In genomic region chr11:120019542-120020440, GRCm38 (mm10) we compare ENCODE assay signal across 16 mouse cellular contexts. TPM values are rescaled to one million over a fixed set of nuclear protein-coding genes. Genes with fewer than 3 reads are reported as not detected.
DNase-seq lines count a peak whose midpoint lies in the region; ATAC-seq and TF ChIP-seq lines count a peak whose summit lies in the region.
"Had no signal": no experiment of that assay in that cellular context is flagged by ENCODE, and none has a peak within 500 bp of the region (broad histone marks: within the 10 kb centered on the region; RNA-seq: fewer than 3 reads in every experiment).

No protein-coding gene starts in this region.

- H3K4me1 ChIP-seq in neural tube, embryonic 13.5 days (replicated peaks), result peaks cover 44% of the 10 kb centered on the region
- H3K4me1 ChIP-seq: liver, embryonic 13.5 days had no signal

- whole genome bisulfite sequencing in neural tube, embryonic 13.5 days, result 40% methylated on average over 23 of the region's 23 CpGs

- no peak for TF ChIP-seq CTCF in left cerebral cortex, adult 2 months (IDR thresholded peaks at IDR 0.05)

- 0 out of 2 replicates have a peak, but pooled peaks have one; percentile 15 for ATAC-seq in common myeloid progenitor, adult 5-6 weeks (replicated peaks; ENCODE audit: low read depth, poor library complexity, severe bottlenecking)
- ATAC-seq in neural tube, embryonic 13.5 days (ENCODE audit: low read depth), result peak; percentile 9
- ATAC-seq: activated CD4-positive, CD25-positive, alpha-beta regulatory T cell, adult 4 months had no signal

- peak; percentile 49 for DNase-seq in embryo, embryonic 11 days
- no peak for DNase-seq in embryo, embryonic 9.5 days (ENCODE audit: extremely low spot score)
- no peak for DNase-seq in left cerebral cortex, adult 2 months (ENCODE audit: extremely low spot score in 1 of 2, low spot score in 2 of 2)
- DNase-seq in left cerebral cortex, postnatal 4 days, result no peak
- no peak for DNase-seq in gastrocnemius, adult 18-20 months (ENCODE audit: low spot score)
- DNase-seq: cerebellum, adult 8-10 months; gastrocnemius, postnatal 10 days; liver, embryonic 13.5 days; lung, postnatal 10 days had no signal

- no peak overlapping the region for H3K4me3 ChIP-seq in left cerebral cortex, adult 2 months
- H3K4me3 ChIP-seq in neural tube, embryonic 13.5 days, result peak overlapping the region; percentile 13; the same call in 1 of the 2 replicates
- H3K4me3 ChIP-seq: erythroblast, embryonic 14.5 days; heart, embryonic 12.5 days; hindbrain, embryonic 15.5 days; liver, embryonic 13.5 days; midbrain, embryonic 12.5 days had no signal

- H3K9me3 ChIP-seq in neural tube, embryonic 13.5 days, result no peaks in the 10 kb centered on the region
- H3K9me3 ChIP-seq: heart, embryonic 12.5 days; hindbrain, embryonic 15.5 days; liver, embryonic 13.5 days; midbrain, embryonic 12.5 days had no signal

- peak overlapping the region; percentile 42; the same call in 1 of the 2 replicates for H3K9ac ChIP-seq in neural tube, embryonic 13.5 days
- H3K9ac ChIP-seq: heart, embryonic 12.5 days; hindbrain, embryonic 15.5 days; liver, embryonic 13.5 days; midbrain, embryonic 12.5 days had no signal

- peak overlapping the region; percentile 84 for H3K27ac ChIP-seq in left cerebral cortex, adult 2 months
- H3K27ac ChIP-seq in neural tube, embryonic 13.5 days (replicated peaks), result peak overlapping the region; percentile 65; the same call in 1 of the 2 replicates
- H3K27ac ChIP-seq: hindbrain, embryonic 15.5 days; liver, embryonic 13.5 days; midbrain, embryonic 12.5 days had no signal

- H3K36me3 ChIP-seq in neural tube, embryonic 13.5 days, result peaks cover 21% of the 10 kb centered on the region
- H3K36me3 ChIP-seq: heart, embryonic 12.5 days; liver, embryonic 13.5 days had no signal

- H3K4me2 ChIP-seq in neural tube, embryonic 13.5 days, result peak overlapping the region; percentile 25; the same call in 1 of the 2 replicates
- H3K4me2 ChIP-seq: heart, embryonic 12.5 days; hindbrain, embryonic 15.5 days; liver, embryonic 13.5 days; midbrain, embryonic 12.5 days had no signal

- intact Hi-C loops in left cerebral cortex, adult 2 months (cut with DNase I), result loop anchor here (10.0 kb wide), 1 partner anchor 285 kb away; no protein-coding TSS in a partner anchor
- intact Hi-C loops in left cerebral cortex, postnatal 4 days (cut with DNase I), result no loop called here

- no peaks in the 10 kb centered on the region for H3K27me3 ChIP-seq in neural tube, embryonic 13.5 days
- H3K27me3 ChIP-seq: heart, embryonic 12.5 days; hindbrain, embryonic 15.5 days; liver, embryonic 13.5 days; midbrain, embryonic 12.5 days had no signal

RNA-seq across cellular contexts. Expression of gene Aatk, which starts 27.2 kb away (rescaled TPM):
- 100 to 1,000 TPM; 193 to 203 TPM for total RNA-seq in left cerebral cortex, adult 2 months (2021)
- total RNA-seq in left cerebral cortex, postnatal 4 days (2021), result 100 to 1,000 TPM; 111 to 114 TPM
- total RNA-seq in common myeloid progenitor, adult 5-6 weeks (2017), result 1.2 and 2.6 TPM in 2 replicates
- polyA plus RNA-seq in neural tube, embryonic 13.5 days (2015; fragmentation: Nextera tagmentation; extraction: Ambion mirVana), result 28.2 and 34.2 TPM in 2 replicates
- 1 to 10 TPM; 3.2 to 3.6 TPM for total RNA-seq in gastrocnemius, adult 18-20 months (2021)
- polyA plus RNA-seq: activated CD4-positive, CD25-positive, alpha-beta regulatory T cell, adult 4 months had no signal

Comparison
In these comparisons a context has a peak if more than half of its experiments do, and no peak if none do; other contexts are left out.
1. RNA of gene Aatk, which starts 27.2 kb away (total RNA-seq): 193 to 203 TPM in left cerebral cortex, adult 2 months and 111 to 114 TPM in left cerebral cortex, postnatal 4 days; 3.2 to 3.6 TPM in gastrocnemius, adult 18-20 months and 1.2 to 2.6 TPM in common myeloid progenitor, adult 5-6 weeks; every median in the first group is over 10 times any median in the second.